ENCODE assay signal across 13 mouse cellular contexts in genomic region chr11:11879699-11880002, GRCm38 (mm10). TPM values are rescaled to one million over a fixed set of nuclear protein-coding genes. Genes with fewer than 3 reads are reported as not detected.
DNase-seq lines count a peak whose midpoint lies in the region; ATAC-seq lines count a peak whose summit lies in the region.
"Had no signal": no experiment of that assay in that cellular context is flagged by ENCODE, and none has a peak within 500 bp of the region (broad histone marks: within the 10 kb centered on the region; RNA-seq: fewer than 3 reads in every experiment).

No protein-coding gene starts in this region.

- 73% methylated on average over 4 of the region's 4 CpGs for WGBS in heart, embryonic 14.5 days
- WGBS in midbrain, embryonic 12.5 days = 58% methylated on average over 4 of the region's 4 CpGs
- 63% methylated on average over 4 of the region's 4 CpGs for WGBS in midbrain, embryonic 16.5 days
- 42% methylated on average over 4 of the region's 4 CpGs for WGBS in intestine, embryonic 15.5 days
- 40% methylated on average over 4 of the region's 4 CpGs for WGBS in stomach, embryonic 16.5 days

- no peak overlapping the region for H3K4me3 ChIP-seq in heart, embryonic 14.5 days (ENCODE audit: control insufficient read depth in 1 of 2, insufficient read depth in 1 of 2, low read depth in 1 of 2, low read length in 2 of 2)
- no peak overlapping the region for H3K4me3 ChIP-seq in midbrain, embryonic 12.5 days
- no peak overlapping the region for H3K4me3 ChIP-seq in midbrain, embryonic 16.5 days (ENCODE audit: low read depth, low read length)
- no peak overlapping the region for H3K4me3 ChIP-seq in intestine, embryonic 15.5 days (replicated peaks)
- H3K4me3 ChIP-seq in stomach, embryonic 16.5 days (replicated peaks; ENCODE audit: low read length) = no peak overlapping the region
- H3K4me3 ChIP-seq: erythroblast, embryonic 14.5 days; myocyte had no signal

- peak overlapping the region; percentile 83 to 89 for H3K27ac ChIP-seq in heart, embryonic 14.5 days (replicated peaks in 1 of 2; ENCODE audit: control insufficient read depth in 1 of 2, insufficient read depth in 1 of 2, low read depth in 2 of 2, low read length in 2 of 2)
- H3K27ac ChIP-seq in midbrain, embryonic 12.5 days (replicated peaks) = peak overlapping the region; percentile 54
- no peak overlapping the region for H3K27ac ChIP-seq in midbrain, embryonic 16.5 days (ENCODE audit: low read length)
- H3K27ac ChIP-seq in intestine, embryonic 15.5 days = peak overlapping the region; percentile 95
- peak overlapping the region; percentile 99 for H3K27ac ChIP-seq in stomach, embryonic 16.5 days (ENCODE audit: low read length)

- no peak for DNase-seq in heart, adult 9 months (ENCODE audit: low spot score in 2 of 2)
- DNase-seq in cerebellum, adult 11-12 months = no peak
- no peak for DNase-seq in layer of hippocampus, adult 11-12 months (ENCODE audit: low spot score)
- DNase-seq: cerebellum, adult 2 months; left cerebral cortex, postnatal 4 days; right cerebral cortex, adult 18-20 months had no signal

- peak overlapping the region; percentile 64 for H3K9ac ChIP-seq in heart, embryonic 14.5 days (ENCODE audit: low read length)
- H3K9ac ChIP-seq in midbrain, embryonic 12.5 days (replicated peaks) = no peak overlapping the region
- H3K9ac ChIP-seq in midbrain, embryonic 16.5 days (ENCODE audit: low read depth, low read length) = no peak overlapping the region
- no peak overlapping the region for H3K9ac ChIP-seq in intestine, embryonic 15.5 days
- H3K9ac ChIP-seq in stomach, embryonic 16.5 days (ENCODE audit: low read length) = peak overlapping the region; percentile 34; the same call in 1 of the 2 replicates

- ATAC-seq in heart, embryonic 14.5 days (ENCODE audit: insufficient number of reproducible peaks, insufficient read depth, low FRiP score, low read depth) = no peak
- no peak for ATAC-seq in midbrain, embryonic 12.5 days (ENCODE audit: low FRiP score, low read depth)
- no peak for ATAC-seq in midbrain, embryonic 16.5 days
- peak; percentile 29 for ATAC-seq in intestine, embryonic 15.5 days
- no peak for ATAC-seq in stomach, embryonic 16.5 days (ENCODE audit: insufficient read depth, low FRiP score)

- peaks cover 33 to 61% of the 10 kb centered on the region in 2 experiments for H3K4me1 ChIP-seq in heart, embryonic 14.5 days (ENCODE audit: control insufficient read depth in 2 of 2, insufficient read depth in 2 of 2, low read length in 2 of 2)
- peaks cover 28% of the 10 kb centered on the region for H3K4me1 ChIP-seq in midbrain, embryonic 12.5 days
- H3K4me1 ChIP-seq in midbrain, embryonic 16.5 days (ENCODE audit: control insufficient read depth, insufficient read depth, low read length) = peaks cover 11% of the 10 kb centered on the region
- peaks cover 26% of the 10 kb centered on the region for H3K4me1 ChIP-seq in intestine, embryonic 15.5 days (replicated peaks)
- H3K4me1 ChIP-seq in stomach, embryonic 16.5 days (ENCODE audit: control insufficient read depth, insufficient read depth, low read length) = peaks cover 29% of the 10 kb centered on the region

- H3K27me3 ChIP-seq in heart, embryonic 14.5 days (ENCODE audit: control insufficient read depth, insufficient read depth, low read length) = no peaks in the 10 kb centered on the region
- H3K27me3 ChIP-seq in midbrain, embryonic 12.5 days = no peaks in the 10 kb centered on the region; the same call in 1 of the 2 replicates
- H3K27me3 ChIP-seq in midbrain, embryonic 16.5 days (ENCODE audit: control insufficient read depth, insufficient read depth, low read depth, low read length) = peaks cover 2% of the 10 kb centered on the region; the same call in 1 of the 2 replicates
- no peaks in the 10 kb centered on the region for H3K27me3 ChIP-seq in intestine, embryonic 15.5 days (replicated peaks)
- no peaks in the 10 kb centered on the region for H3K27me3 ChIP-seq in stomach, embryonic 16.5 days (ENCODE audit: control insufficient read depth, insufficient read depth, low read length)

- no peak overlapping the region for H3K4me2 ChIP-seq in heart, embryonic 14.5 days (ENCODE audit: low read length)
- H3K4me2 ChIP-seq in midbrain, embryonic 12.5 days (replicated peaks) = no peak overlapping the region
- H3K4me2 ChIP-seq in midbrain, embryonic 16.5 days (ENCODE audit: low read length) = no peak overlapping the region
- no peak overlapping the region for H3K4me2 ChIP-seq in intestine, embryonic 15.5 days (replicated peaks)
- no peak overlapping the region for H3K4me2 ChIP-seq in stomach, embryonic 16.5 days (ENCODE audit: low read depth, low read length)

- H3K36me3 ChIP-seq in heart, embryonic 14.5 days (ENCODE audit: control insufficient read depth, insufficient read depth, low read length) = no peaks in the 10 kb centered on the region
- H3K36me3 ChIP-seq in midbrain, embryonic 12.5 days = no peaks in the 10 kb centered on the region
- H3K36me3 ChIP-seq in midbrain, embryonic 16.5 days (ENCODE audit: control insufficient read depth, insufficient read depth, low read length) = no peaks in the 10 kb centered on the region
- no peaks in the 10 kb centered on the region for H3K36me3 ChIP-seq in intestine, embryonic 15.5 days
- no peaks in the 10 kb centered on the region for H3K36me3 ChIP-seq in stomach, embryonic 16.5 days (ENCODE audit: control insufficient read depth, insufficient read depth, low read length)

- H3K9me3 ChIP-seq in heart, embryonic 14.5 days (ENCODE audit: control insufficient read depth, low read length) = no peaks in the 10 kb centered on the region
- H3K9me3 ChIP-seq in midbrain, embryonic 12.5 days = no peaks in the 10 kb centered on the region
- no peaks in the 10 kb centered on the region for H3K9me3 ChIP-seq in midbrain, embryonic 16.5 days (replicated peaks; ENCODE audit: control insufficient read depth, low read length, poor library complexity, severe bottlenecking)
- no peaks in the 10 kb centered on the region for H3K9me3 ChIP-seq in intestine, embryonic 15.5 days
- no peaks in the 10 kb centered on the region for H3K9me3 ChIP-seq in stomach, embryonic 16.5 days (replicated peaks; ENCODE audit: control insufficient read depth, low read length)

RNA-seq across cellular contexts. Expression of gene Ddc, which starts 18.3 kb away (rescaled TPM):
- 114 and 117 TPM in 2 replicates for polyA plus RNA-seq in heart, embryonic 14.5 days (2014; fragmentation: Nextera tagmentation; extraction: Ambion mirVana)
- 18.7 and 26.2 TPM in 2 replicates for polyA plus RNA-seq in midbrain, embryonic 12.5 days (2016; fragmentation: Nextera tagmentation; extraction: Ambion mirVana)
- 18.4 and 21.7 TPM in 2 replicates for polyA plus RNA-seq in midbrain, embryonic 16.5 days (2015; fragmentation: Nextera tagmentation; extraction: Ambion mirVana)
- polyA plus RNA-seq in intestine, embryonic 15.5 days (2015; fragmentation: Nextera tagmentation; extraction: Ambion mirVana) = 46.3 and 52.2 TPM in 2 replicates
- 48.7 and 49.1 TPM in 2 replicates for polyA plus RNA-seq in stomach, embryonic 16.5 days (2015; fragmentation: Nextera tagmentation; extraction: Ambion mirVana)

Comparison
In these comparisons a context has a peak if more than half of its experiments do, and no peak if none do; other contexts are left out.
1. H3K9ac ChIP-seq: peak in heart, embryonic 14.5 days (single experiment) and stomach, embryonic 16.5 days (single experiment); none in midbrain, embryonic 12.5 days (single experiment), midbrain, embryonic 16.5 days (single experiment) and intestine, embryonic 15.5 days (single experiment).